Mouse (Mus musculus) liver, postnatal 0 days (tissue): ENCODE data around the gene Ppp3r1.

Experiments used
- CTCF ChIP-seq: sonication (generic); IDR thresholded peaks from 2 replicates; pipeline ENCODE4 v1.5.1; 2016; ENCODE audit warnings: antibody characterized with exemption, low read depth
- EP300 ChIP-seq: IDR thresholded peaks from 2 replicates; pipeline ENCODE4 v1.6.1; 2016; ENCODE audit warnings: antibody characterized with exemption, low read depth, mild to moderate bottlenecking

DNA sequence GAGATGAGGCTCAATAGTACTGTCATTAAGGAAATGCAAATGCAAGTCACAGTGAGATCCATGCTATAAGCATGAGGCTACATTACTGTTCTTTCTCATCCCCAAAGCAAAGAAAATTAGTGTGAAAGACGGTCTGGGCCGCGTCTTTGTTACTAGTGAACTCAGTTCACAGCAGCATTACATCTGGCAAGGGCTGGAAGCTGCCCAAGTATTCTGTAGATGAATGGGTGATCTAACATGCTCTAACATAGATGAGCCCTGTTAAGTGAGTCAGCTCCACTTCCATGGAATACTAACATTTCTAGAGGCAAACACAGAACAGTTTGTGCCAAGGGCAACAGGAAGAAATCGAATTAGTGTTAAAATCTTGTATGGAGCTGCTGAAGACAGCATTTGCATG is 41.9 kb downstream of the Ppp3r1 start:
- TF ChIP-seq CTCF (no peak), EP300 (no peak)
